Mouse (Mus musculus) urinary bladder, postnatal 25 days (tissue): ENCODE measurements around the gene Stox2.
A peak's percentile ranks its signal among the peaks of the same experiment; 100 is the strongest.
"Not testable (repeated sequence)": the region's sequence is repeated elsewhere in the genome, so short reads cannot be mapped to it uniquely, and the experiment has no call there.

Experiments
- DNase-seq: peaks from one replicate; pipeline ENCODE4 v3.0.0; 2022; ENCODE audit warnings: low spot score

The Stox2 gene

GRCm38 (mm10) chr8:47446312-47447046 is at the start of gene Stox2:
Gene Stox2, minus strand, starts transcription at chr8:47446362.
- no peak for DNase-seq

- DNase-seq: no peak
Observed at GRCm38 (mm10) chr8:47495428-47495827, 49.3 kb upstream of the Stox2 start.

GRCm38 (mm10) chr8:47494602-47495153 is 48.5 kb upstream of the Stox2 start:
- DNase-seq: no peak

GRCm38 (mm10) chr8:47493106-47493505 is 46.9 kb upstream of the Stox2 start:
- DNase-seq: no peak

GRCm38 (mm10) chr8:47487231-47487630 is 41.1 kb upstream of the Stox2 start:
- DNase-seq: no peak

- DNase-seq: no peak
Observed at GRCm38 (mm10) chr8:47482354-47483071, 36.4 kb upstream of the Stox2 start.

GRCm38 (mm10) chr8:47480039-47480438 is 33.9 kb upstream of the Stox2 start:
- no peak for DNase-seq

GRCm38 (mm10) chr8:47461650-47462049 is 15.5 kb upstream of the Stox2 start:
- DNase-seq: no peak

- no peak for DNase-seq
Observed at GRCm38 (mm10) chr8:47459216-47459749, 13.1 kb upstream of the Stox2 start.

- DNase-seq: no peak
Observed at GRCm38 (mm10) chr8:47458591-47458990, 12.4 kb upstream of the Stox2 start.

- not testable (repeated sequence) for DNase-seq
Observed at GRCm38 (mm10) chr8:47449211-47449610, 3.0 kb upstream of the Stox2 start.

- no peak for DNase-seq
Observed at GRCm38 (mm10) chr8:47439271-47439670, 6.9 kb downstream of the Stox2 start.

GRCm38 (mm10) chr8:47437976-47438375 is 8.2 kb downstream of the Stox2 start:
- no peak for DNase-seq

- no peak for DNase-seq
Observed at GRCm38 (mm10) chr8:47435861-47436260, 10.3 kb downstream of the Stox2 start.

- no peak for DNase-seq
Observed at GRCm38 (mm10) chr8:47435412-47435811, 10.8 kb downstream of the Stox2 start.

- DNase-seq: no peak
Observed at GRCm38 (mm10) chr8:47431263-47431662, 14.9 kb downstream of the Stox2 start.

- DNase-seq: peak; percentile 14
Observed at GRCm38 (mm10) chr8:47414258-47414525, 32.0 kb downstream of the Stox2 start.

- DNase-seq: peak; percentile 56
Observed at GRCm38 (mm10) chr8:47413524-47414257, 32.5 kb downstream of the Stox2 start.

GRCm38 (mm10) chr8:47412696-47413523 is 33.3 kb downstream of the Stox2 start:
- peak; percentile 25 for DNase-seq

- peak; percentile 31 for DNase-seq
Observed at GRCm38 (mm10) chr8:47411994-47412695, 34.0 kb downstream of the Stox2 start.

- no peak for DNase-seq
Observed at GRCm38 (mm10) chr8:47411321-47411720, 34.8 kb downstream of the Stox2 start.
